Mouse (Mus musculus) heart, embryonic 16.5 days (tissue): ENCODE data around the gene Rmnd5b. TPM values are rescaled to one million over a fixed set of nuclear protein-coding genes. Genes with fewer than 3 reads are reported as not detected.
"Not testable (repeated sequence)": the region's sequence is repeated elsewhere in the genome, so short reads cannot be mapped to it uniquely, and the experiment has no call there.

Source experiments
- ATAC-seq: fragments of 200-750 bp; cut with Nextera tagmentation; replicated peaks from 2 replicates; pipeline ENCODE4 v1.8.0; 2017; ENCODE audit warnings: moderate number of reproducible peaks; ENCODE audit not compliant: insufficient read depth, low FRiP score; ENCODE audit errors: extremely low read depth
- H3K27ac ChIP-seq: fragments of 300-500 bp; sonication (generic); 2 replicates; pipeline ENCODE4 v1.5.1; 2014; ENCODE audit warnings: mild to moderate bottlenecking, low read length, control low read depth, moderate library complexity
- H3K27me3 ChIP-seq: fragments of 300-500 bp; sonication (generic); 2 replicates; pipeline ENCODE4 v1.6.1; 2014; ENCODE audit warnings: low read length, mixed read lengths; ENCODE audit not compliant: control insufficient read depth, insufficient read depth
- H3K36me3 ChIP-seq: fragments of 300-500 bp; sonication (generic); 2 replicates; pipeline ENCODE4 v1.6.1; 2014; ENCODE audit not compliant: control insufficient read depth, insufficient read depth
- H3K4me1 ChIP-seq: fragments of 300-500 bp; sonication (generic); 2 replicates; pipeline ENCODE4 v1.6.1; 2014; ENCODE audit warnings: low read length, mixed read lengths; ENCODE audit not compliant: control insufficient read depth, insufficient read depth
- H3K4me2 ChIP-seq: fragments of 300-500 bp; sonication (generic); 2 replicates; pipeline ENCODE4 v1.6.1; 2014; ENCODE audit warnings: low read depth, mild to moderate bottlenecking, control low read depth, low read length
- H3K4me3 ChIP-seq: fragments of 300-500 bp; sonication (generic); 2 replicates; pipeline ENCODE4 v1.5.1; 2014; ENCODE audit warnings: mild to moderate bottlenecking, control low read depth, low read length
- H3K9ac ChIP-seq: fragments of 300-500 bp; sonication (generic); 2 replicates; pipeline ENCODE4 v1.6.1; 2014; ENCODE audit warnings: low read length, control low read depth
- H3K9me3 ChIP-seq: fragments of 300-500 bp; sonication (generic); replicated peaks from 2 replicates; pipeline ENCODE4 v1.6.1; 2016; ENCODE audit warnings: low read length; ENCODE audit not compliant: control insufficient read depth
- WGBS: fragments of 180-500 bp; shearing (Covaris S2); extraction: QIAGEN DNeasy Blood & Tissue Kit; methylation state at CpG from one replicate; pipeline ENCODE4 v1.1.7; 2014; 5-methylcytosine and 5-hydroxymethylcytosine counted together
- polyA plus RNA-seq: library from polyadenylated mRNA; unstranded; fragments of >200 nt; fragmentation: Nextera tagmentation; extraction: Ambion mirVana; gene quantifications from 2 replicates; pipeline ENCODE4 v1.2.1, GENCODE M21; 2015

Rmnd5b gene
- polyA plus RNA-seq, 1 experiment from 2014 or later = 37.1 TPM

DNA sequence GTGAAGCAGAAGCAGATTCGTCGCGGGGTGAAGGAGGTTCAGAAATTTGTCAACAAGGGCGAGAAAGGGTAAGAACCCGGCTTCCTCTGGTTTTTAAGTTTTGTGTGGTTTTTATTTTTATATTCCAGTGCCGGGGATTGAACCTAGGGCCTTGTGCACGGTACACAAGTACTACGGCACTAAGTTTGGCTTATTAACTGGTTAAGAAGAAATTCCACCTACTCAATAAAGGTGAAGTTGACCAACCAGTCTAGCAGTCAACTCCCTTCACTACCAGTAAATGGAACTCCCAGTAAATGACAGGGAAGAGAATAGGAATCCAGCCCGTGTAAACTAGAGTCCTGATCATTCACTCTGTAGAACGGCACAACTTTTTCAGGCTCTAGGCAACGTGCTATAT lies 15.6 kb downstream of the Rmnd5b start:
- peak overlapping the region; percentile 54; the same call in 1 of the 2 replicates for H3K27ac ChIP-seq
- H3K4me2 ChIP-seq = peak overlapping the region; percentile 92
- peaks cover 20% of the 10 kb centered on the region for H3K4me1 ChIP-seq

DNA sequence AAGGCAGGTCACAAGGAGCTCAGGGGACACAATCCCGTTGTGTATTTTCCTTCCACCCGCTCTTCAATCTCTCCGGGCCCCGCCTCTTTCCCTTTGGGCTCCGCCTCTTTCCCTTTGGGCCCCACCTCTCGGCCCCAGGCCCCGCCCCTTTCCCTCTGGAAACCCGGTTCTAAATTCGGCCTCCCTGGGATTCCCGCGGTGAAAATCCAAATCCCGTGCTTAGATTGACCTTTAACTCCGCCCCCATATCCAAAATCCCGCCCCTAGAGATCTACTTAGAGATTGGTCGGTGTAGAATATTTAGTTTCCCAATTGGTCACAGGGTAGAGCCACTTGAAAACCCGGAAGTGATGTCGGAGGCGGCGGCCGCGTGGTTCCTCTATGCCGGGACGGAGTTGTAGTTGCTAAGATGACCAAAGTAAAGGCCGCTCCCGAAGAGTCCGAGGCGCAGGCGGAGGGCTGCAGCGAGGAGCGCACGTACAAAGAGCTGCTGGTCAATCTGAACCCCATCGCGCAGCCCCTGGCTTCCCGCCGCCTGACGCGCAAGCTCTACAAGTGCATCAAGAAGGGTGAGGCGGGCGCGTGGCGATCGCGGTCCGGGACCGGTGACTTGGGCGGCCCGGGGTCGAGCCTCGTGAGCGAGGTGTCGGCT lies 16.2 kb downstream of the Rmnd5b start, which contains the start of gene Nhp2:
Gene Nhp2, plus strand, starts transcription at position 327 of the 652 bp plus-strand sequence.
- peak; percentile 90 for ATAC-seq
- Histone ChIP-seq H3K4me2 (peak within 1 kb of the TSS; percentile 92), H3K9me3 (no peaks in the 10 kb centered on the region), H3K9ac (peak within 1 kb of the TSS; percentile 81), H3K4me1 (peaks cover 22% of the 10 kb centered on the region), H3K4me3 (peak within 1 kb of the TSS; percentile 95), H3K36me3 (peaks cover 23% of the 10 kb centered on the region), H3K27me3 (no peaks in the 10 kb centered on the region), H3K27ac (peak within 1 kb of the TSS; percentile 54)
- under 1% methylated on average over 51 of the region's 51 CpGs for WGBS

More for the DNA sequence above, 15.6 kb downstream of the Rmnd5b start:
- no peaks in the 10 kb centered on the region for H3K27me3 ChIP-seq
- H3K4me3 ChIP-seq = peak overlapping the region; percentile 95
- under 1% methylated on average over 11 of the region's 11 CpGs for WGBS
- peaks cover 29% of the 10 kb centered on the region for H3K36me3 ChIP-seq
- H3K9me3 ChIP-seq = no peaks in the 10 kb centered on the region
- peak overlapping the region; percentile 81 for H3K9ac ChIP-seq
- no peak for ATAC-seq

DNA sequence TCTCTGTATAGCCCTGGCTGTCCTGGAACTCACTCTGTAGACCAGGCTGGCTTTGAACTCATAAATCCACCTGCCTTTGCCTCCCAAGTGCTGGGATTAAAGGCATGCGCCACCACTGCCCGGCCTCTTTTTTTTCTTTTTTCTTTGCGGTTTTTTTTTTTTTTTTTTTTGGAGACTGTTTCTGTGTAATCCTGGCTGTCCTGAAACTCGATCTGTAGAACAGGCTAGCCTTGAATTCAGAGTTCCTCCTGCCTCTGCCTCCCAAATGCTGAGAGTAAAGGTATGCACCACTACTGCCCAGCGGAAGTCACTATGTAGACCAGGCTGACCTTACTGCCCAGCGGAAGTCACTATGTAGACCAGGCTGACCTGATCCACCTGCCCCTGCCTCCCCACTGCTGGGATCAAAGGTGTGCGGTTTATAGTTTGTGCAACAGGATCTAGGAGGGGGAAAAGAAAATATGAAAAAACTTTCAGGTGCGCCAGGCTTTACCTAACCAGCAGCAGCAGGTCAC lies 16.7 kb downstream of the Rmnd5b start:
- Histone ChIP-seq H3K4me3 (peak overlapping the region; percentile 95), H3K4me1 (peaks cover 23% of the 10 kb centered on the region), H3K9ac (peak overlapping the region; percentile 81), H3K36me3 (peaks cover 17% of the 10 kb centered on the region), H3K9me3 (no peaks in the 10 kb centered on the region), H3K27ac (peak overlapping the region; percentile 12; the same call in 1 of the 2 replicates), H3K27me3 (no peaks in the 10 kb centered on the region), H3K4me2 (peak overlapping the region; percentile 92)
- no peak; the same call in 1 of the 2 replicates for ATAC-seq
- 53% methylated on average over 8 of the region's 8 CpGs for WGBS

- ATAC-seq = no peak
- Histone ChIP-seq H3K36me3 (peaks cover 5% of the 10 kb centered on the region), H3K4me1 (peaks cover 23% of the 10 kb centered on the region), H3K27me3 (no peaks in the 10 kb centered on the region), H3K4me3 (no peak overlapping the region), H3K27ac (no peak overlapping the region), H3K9ac (no peak overlapping the region), H3K9me3 (no peaks in the 10 kb centered on the region), H3K4me2 (no peak overlapping the region)
- WGBS = under 1% methylated on average over 4 of the region's 4 CpGs
Measured at GRCm38 (mm10) chr11:51617693-51618092, 18.0 kb downstream of the Rmnd5b start.

GRCm38 (mm10) chr11:51616113-51616512 lies 19.6 kb downstream of the Rmnd5b start:
- Histone ChIP-seq H3K27ac (peak overlapping the region; percentile 86), H3K9ac (peak overlapping the region; percentile 72), H3K4me3 (peak overlapping the region; percentile 44), H3K4me1 (peaks cover 20% of the 10 kb centered on the region), H3K4me2 (peak overlapping the region; percentile 73)
- 93% methylated on average over 7 of the region's 7 CpGs for WGBS
- not testable (repeated sequence) for H3K9me3 ChIP-seq, ATAC-seq, H3K27me3 ChIP-seq, H3K36me3 ChIP-seq

DNA sequence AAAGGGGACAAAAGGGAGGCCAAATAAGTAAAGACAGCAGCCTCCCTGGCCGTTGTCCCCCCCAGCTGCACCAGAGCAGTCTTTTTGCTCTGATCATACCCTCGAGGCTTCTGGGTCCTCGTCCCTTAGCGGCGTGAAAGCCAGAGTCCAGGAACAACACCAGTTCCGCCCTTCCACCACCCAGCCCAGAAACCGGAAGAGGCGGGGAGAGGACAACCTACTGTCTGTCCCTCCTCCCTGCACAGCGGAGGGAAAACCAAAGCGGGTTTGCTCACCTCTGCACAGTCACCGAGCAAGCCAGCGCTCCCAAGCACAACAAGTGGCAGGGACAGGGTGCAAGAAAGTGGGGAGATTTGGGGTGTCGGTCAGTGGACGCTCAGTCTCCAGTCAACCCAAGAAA lies 20.1 kb downstream of the Rmnd5b start:
- peak overlapping the region; percentile 72 for H3K9ac ChIP-seq
- peak overlapping the region; percentile 44 for H3K4me3 ChIP-seq
- H3K9me3 ChIP-seq = no peaks in the 10 kb centered on the region
- H3K4me2 ChIP-seq = peak overlapping the region; percentile 73
- peak overlapping the region; percentile 86 for H3K27ac ChIP-seq
- WGBS = 1% methylated on average over 14 of the region's 14 CpGs
- H3K36me3 ChIP-seq = no peaks in the 10 kb centered on the region
- peak; percentile 67 for ATAC-seq
- H3K27me3 ChIP-seq = no peaks in the 10 kb centered on the region
- peaks cover 15% of the 10 kb centered on the region for H3K4me1 ChIP-seq

DNA sequence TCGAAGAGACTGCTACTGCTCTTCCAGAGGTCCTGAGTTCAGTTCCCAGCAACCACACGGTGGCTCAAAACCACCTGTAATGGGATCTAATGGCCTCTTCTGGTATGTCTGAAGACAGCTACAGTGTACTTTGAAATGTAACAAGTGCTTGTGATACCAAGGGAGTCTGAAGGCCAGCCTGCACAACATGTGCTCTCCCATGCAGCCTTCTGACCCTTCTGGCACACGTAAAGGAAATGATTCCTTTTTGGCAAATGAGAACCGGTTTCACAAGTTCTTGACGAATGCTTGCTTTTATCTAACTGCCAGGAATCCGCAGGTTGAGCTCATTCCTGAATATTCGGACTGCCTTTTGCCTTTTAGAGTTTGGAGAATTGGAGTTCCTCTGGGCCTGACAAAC lies 20.6 kb downstream of the Rmnd5b start:
- peak overlapping the region; percentile 86 for H3K27ac ChIP-seq
- H3K4me2 ChIP-seq = peak overlapping the region; percentile 73
- no peaks in the 10 kb centered on the region for H3K27me3 ChIP-seq
- H3K36me3 ChIP-seq = no peaks in the 10 kb centered on the region
- peak overlapping the region; percentile 72 for H3K9ac ChIP-seq
- no peak for ATAC-seq
- H3K9me3 ChIP-seq = no peaks in the 10 kb centered on the region
- peak overlapping the region; percentile 44 for H3K4me3 ChIP-seq
- peaks cover 10% of the 10 kb centered on the region for H3K4me1 ChIP-seq
- 35% methylated on average over 7 of the region's 7 CpGs for WGBS

- no peaks in the 10 kb centered on the region for H3K36me3 ChIP-seq
- 75% methylated on average over 8 of the region's 8 CpGs for whole genome bisulfite sequencing
- H3K9me3 ChIP-seq = no peaks in the 10 kb centered on the region
- no peak overlapping the region for H3K27ac ChIP-seq
- no peak overlapping the region for H3K9ac ChIP-seq
- H3K4me2 ChIP-seq = no peak overlapping the region
- peaks cover 9% of the 10 kb centered on the region for H3K4me1 ChIP-seq
- no peak for ATAC-seq
- H3K4me3 ChIP-seq = no peak overlapping the region
- no peaks in the 10 kb centered on the region for H3K27me3 ChIP-seq
Measured at GRCm38 (mm10) chr11:51614256-51614655, 21.4 kb downstream of the Rmnd5b start.

DNA sequence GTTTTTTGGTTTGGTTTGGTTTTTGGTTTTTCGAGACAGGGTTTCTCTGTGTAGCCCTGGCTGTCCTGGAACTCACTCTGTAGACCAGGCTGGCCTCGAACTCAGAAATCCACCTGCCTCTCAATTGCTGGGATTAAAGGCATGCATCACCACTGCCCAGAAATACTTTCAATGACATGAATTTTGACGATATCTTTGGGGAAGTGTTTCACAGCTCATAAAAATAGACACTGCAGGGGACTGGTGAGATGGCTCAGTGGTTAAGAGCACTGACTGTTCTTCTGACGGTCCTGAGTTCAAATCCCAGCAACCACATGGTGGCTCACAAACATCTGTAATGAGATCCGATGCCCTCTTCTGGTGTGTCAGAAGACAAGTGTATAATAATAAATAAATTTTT lies 25.8 kb downstream of the Rmnd5b start:
- not testable (repeated sequence) for H3K4me2 ChIP-seq, H3K9me3 ChIP-seq, ATAC-seq, H3K27ac ChIP-seq, H3K9ac ChIP-seq, H3K4me3 ChIP-seq, H3K36me3 ChIP-seq, H3K27me3 ChIP-seq
- WGBS = 78% methylated on average over 5 of the region's 5 CpGs
- peaks cover 11% of the 10 kb centered on the region for H3K4me1 ChIP-seq
